Mouse (Mus musculus): Measurements from ENCODE around the gene Itk.

DNA sequence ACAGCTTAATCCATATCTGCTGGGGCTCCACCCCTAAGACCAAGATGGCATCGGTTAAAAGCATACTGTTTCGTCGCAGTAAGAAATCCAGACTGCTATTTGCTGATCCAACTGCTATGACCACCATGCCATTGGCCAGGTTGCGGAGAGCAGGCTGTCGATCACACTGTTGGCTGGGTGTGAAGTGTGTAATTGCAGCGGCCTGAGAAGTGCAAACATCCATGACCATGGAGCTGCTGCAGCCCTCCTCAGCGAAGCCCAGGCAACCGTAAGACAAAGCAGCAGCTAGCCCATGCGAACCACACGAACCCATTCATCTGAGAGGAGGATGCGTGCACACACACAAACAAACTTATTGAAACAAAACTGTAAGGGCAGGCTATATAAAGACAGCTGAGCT, 94.9 kb downstream of the Itk start:
- no peak for TF ChIP-seq CTCF (IDR thresholded peaks at IDR 0.05; ENCODE audit: low read depth, low read length)
- no peak for TF ChIP-seq POLR2A (IDR thresholded peaks at IDR 0.05; ENCODE audit: borderline replicate concordance, low read depth, low read length)

All from bone marrow macrophage, adult 2 months (primary cell).